Mouse (Mus musculus): Measurements from ENCODE around the gene Islr. TPM values are rescaled to one million over a fixed set of nuclear protein-coding genes. Genes with fewer than 3 reads are reported as not detected.

Islr gene
- total and polyA plus RNA-seq, 2 experiments: 1.4 to 7.7 TPM

GRCm38 (mm10) chr9:58249592-58250192, 45.6 kb upstream of the Islr start, which contains the start of gene Pml:
Gene Pml (minus strand): TSS chr9:58249786.
- Histone ChIP-seq H3K4me3 (ENCODE audit: insufficient read depth, low read depth, low read length) (peak within 1 kb of the TSS; percentile 93), H3K27ac (replicated peaks; ENCODE audit: insufficient read depth, low read depth, low read length) (peak within 1 kb of the TSS; percentile 95), H3K4me1 (ENCODE audit: control insufficient read depth, insufficient read depth, low read length) (peaks cover 6% of the 10 kb centered on the region; the same call in 1 of the 2 replicates), H3K36me3 (ENCODE audit: control insufficient read depth, insufficient read depth, low read length) (peaks cover 9% of the 10 kb centered on the region; the same call in 1 of the 2 replicates), H3K79me2 (ENCODE audit: control insufficient read depth, insufficient read depth, low read length) (peaks cover 7% of the 10 kb centered on the region; the same call in 1 of the 2 replicates), H3K27me3 (ENCODE audit: control insufficient read depth, insufficient read depth, low read length) (no peaks in the 10 kb centered on the region), H3K9ac (ENCODE audit: low read depth, low read length) (peak within 1 kb of the TSS; percentile 92)
- WGBS: under 1% methylated on average over 16 of the region's 16 CpGs
- TF ChIP-seq CTCF (IDR thresholded peaks at IDR 0.05; ENCODE audit: low read depth, low read length) (no peak), POLR2A (IDR thresholded peaks at IDR 0.05; ENCODE audit: extremely low read depth, insufficient read depth, low read length) (peak; percentile 38; the same call in 1 of the 2 replicates)
- peak; percentile 78 for DNase-seq (ENCODE audit: extremely low read depth, low read depth, low spot score)

GRCm38 (mm10) chr9:58248746-58249413, 44.8 kb upstream of the Islr start:
- peak overlapping the region; percentile 95 for H3K27ac ChIP-seq (replicated peaks; ENCODE audit: insufficient read depth, low read depth, low read length)
- H3K27me3 ChIP-seq (ENCODE audit: control insufficient read depth, insufficient read depth, low read length): no peaks in the 10 kb centered on the region
- H3K9ac ChIP-seq (ENCODE audit: low read depth, low read length): peak overlapping the region; percentile 92
- no peak for TF ChIP-seq CTCF (IDR thresholded peaks at IDR 0.05; ENCODE audit: low read depth, low read length)
- no peak for TF ChIP-seq POLR2A (IDR thresholded peaks at IDR 0.05; ENCODE audit: extremely low read depth, insufficient read depth, low read length)
- peaks cover 11% of the 10 kb centered on the region for H3K4me1 ChIP-seq (ENCODE audit: control insufficient read depth, insufficient read depth, low read length)
- peaks cover 10% of the 10 kb centered on the region; the same call in 1 of the 2 replicates for H3K36me3 ChIP-seq (ENCODE audit: control insufficient read depth, insufficient read depth, low read length)
- H3K79me2 ChIP-seq (ENCODE audit: control insufficient read depth, insufficient read depth, low read length): peaks cover 7% of the 10 kb centered on the region; the same call in 1 of the 2 replicates
- 2% methylated on average over 7 of the region's 7 CpGs for WGBS
- H3K4me3 ChIP-seq (ENCODE audit: insufficient read depth, low read depth, low read length): peak overlapping the region; percentile 93
- peak; percentile 80 for DNase-seq (ENCODE audit: extremely low read depth, low read depth, low spot score)

GRCm38 (mm10) chr9:58247064-58247759, 43.1 kb upstream of the Islr start:
- peaks cover 12% of the 10 kb centered on the region; the same call in 1 of the 2 replicates for H3K36me3 ChIP-seq (ENCODE audit: control insufficient read depth, insufficient read depth, low read length)
- peak; percentile 72 for TF ChIP-seq CTCF (IDR thresholded peaks at IDR 0.05; ENCODE audit: low read depth, low read length)
- TF ChIP-seq POLR2A (IDR thresholded peaks at IDR 0.05; ENCODE audit: extremely low read depth, insufficient read depth, low read length): no peak
- DNase-seq (ENCODE audit: extremely low read depth, low read depth, low spot score): peak; percentile 26
- H3K79me2 ChIP-seq (ENCODE audit: control insufficient read depth, insufficient read depth, low read length): peaks cover 7% of the 10 kb centered on the region; the same call in 1 of the 2 replicates
- H3K4me3 ChIP-seq (ENCODE audit: insufficient read depth, low read depth, low read length): peak overlapping the region; percentile 38
- H3K4me1 ChIP-seq (ENCODE audit: control insufficient read depth, insufficient read depth, low read length): peaks cover 16% of the 10 kb centered on the region
- H3K9ac ChIP-seq (ENCODE audit: low read depth, low read length): peak overlapping the region; percentile 23
- no peaks in the 10 kb centered on the region for H3K27me3 ChIP-seq (ENCODE audit: control insufficient read depth, insufficient read depth, low read length)
- H3K27ac ChIP-seq (replicated peaks; ENCODE audit: insufficient read depth, low read depth, low read length): peak overlapping the region; percentile 24; the same call in 1 of the 2 replicates
- WGBS: 52% methylated on average over 25 of the region's 25 CpGs

- Histone ChIP-seq H3K36me3 (ENCODE audit: control insufficient read depth, insufficient read depth, low read length) (peaks cover 12% of the 10 kb centered on the region; the same call in 1 of the 2 replicates), H3K4me1 (ENCODE audit: control insufficient read depth, insufficient read depth, low read length) (peaks cover 23% of the 10 kb centered on the region), H3K4me3 (ENCODE audit: insufficient read depth, low read depth, low read length) (no peak overlapping the region), H3K27ac (replicated peaks; ENCODE audit: insufficient read depth, low read depth, low read length) (no peak overlapping the region), H3K79me2 (ENCODE audit: control insufficient read depth, insufficient read depth, low read length) (peaks cover 7% of the 10 kb centered on the region; the same call in 1 of the 2 replicates), H3K27me3 (ENCODE audit: control insufficient read depth, insufficient read depth, low read length) (no peaks in the 10 kb centered on the region), H3K9ac (ENCODE audit: low read depth, low read length) (no peak overlapping the region)
- no peak for TF ChIP-seq CTCF (IDR thresholded peaks at IDR 0.05; ENCODE audit: low read depth, low read length)
- no peak for TF ChIP-seq POLR2A (IDR thresholded peaks at IDR 0.05; ENCODE audit: extremely low read depth, insufficient read depth, low read length)
- DNase-seq (ENCODE audit: extremely low read depth, low read depth, low spot score): peak; percentile 14
- WGBS: 72% methylated on average over 4 of the region's 4 CpGs
Measured at GRCm38 (mm10) chr9:58246083-58246591, 42.0 kb upstream of the Islr start.

GRCm38 (mm10) chr9:58243696-58244095, 39.6 kb upstream of the Islr start:
- DNase-seq (ENCODE audit: extremely low read depth, low read depth, low spot score): peak; percentile 16
- Histone ChIP-seq H3K27ac (replicated peaks; ENCODE audit: insufficient read depth, low read depth, low read length) (0 out of 2 replicates have a peak overlapping the region, but pooled peaks have one; percentile 8), H3K36me3 (ENCODE audit: control insufficient read depth, insufficient read depth, low read length) (peaks cover 12% of the 10 kb centered on the region; the same call in 1 of the 2 replicates), H3K79me2 (ENCODE audit: control insufficient read depth, insufficient read depth, low read length) (peaks cover 15% of the 10 kb centered on the region; the same call in 1 of the 2 replicates), H3K4me3 (ENCODE audit: insufficient read depth, low read depth, low read length) (no peak overlapping the region), H3K4me1 (ENCODE audit: control insufficient read depth, insufficient read depth, low read length) (peaks cover 19% of the 10 kb centered on the region), H3K27me3 (ENCODE audit: control insufficient read depth, insufficient read depth, low read length) (no peaks in the 10 kb centered on the region), H3K9ac (ENCODE audit: low read depth, low read length) (no peak overlapping the region)
- TF ChIP-seq CTCF (IDR thresholded peaks at IDR 0.05; ENCODE audit: low read depth, low read length): no peak
- no peak for TF ChIP-seq POLR2A (IDR thresholded peaks at IDR 0.05; ENCODE audit: extremely low read depth, insufficient read depth, low read length)
- WGBS: 46% methylated on average over 6 of the region's 6 CpGs

Measured in liver, adult 2 months (tissue).